Comparison of ENCODE assay signal across 8 mouse cellular contexts in genomic region chr5:147036028-147036427, GRCm38 (mm10). TPM values are rescaled to one million over a fixed set of nuclear protein-coding genes. Genes with fewer than 3 reads are reported as not detected.
A peak's percentile ranks its signal among the peaks of the same experiment; 100 is the strongest.
DNase-seq lines count a peak whose midpoint lies in the region; ATAC-seq and TF ChIP-seq lines count a peak whose summit lies in the region.

No protein-coding gene starts in this region.

- no peak overlapping the region for H3K4me3 ChIP-seq in cerebellum, adult 2 months (replicated peaks; ENCODE audit: insufficient read depth, low read depth, low read length)
- H3K4me3 ChIP-seq in embryonic facial prominence, embryonic 15.5 days (replicated peaks): no peak overlapping the region
- no peak overlapping the region for H3K4me3 ChIP-seq in lung, embryonic 16.5 days (ENCODE audit: low read length)
- no peak overlapping the region for H3K4me3 ChIP-seq in hindbrain, postnatal 0 days (ENCODE audit: low read length)
- H3K4me3 ChIP-seq in thymus, adult 2 months (ENCODE audit: control insufficient read depth, insufficient read depth, low read length): no peak overlapping the region

- H3K4me2 ChIP-seq in embryonic facial prominence, embryonic 15.5 days (replicated peaks): no peak overlapping the region
- H3K4me2 ChIP-seq in lung, embryonic 16.5 days (ENCODE audit: low read depth, low read length): no peak overlapping the region
- no peak overlapping the region for H3K4me2 ChIP-seq in hindbrain, postnatal 0 days (ENCODE audit: low read depth, low read length)

- no peaks in the 10 kb centered on the region for H3K27me3 ChIP-seq in cerebellum, adult 2 months (ENCODE audit: control insufficient read depth, insufficient read depth, low read length)
- H3K27me3 ChIP-seq in embryonic facial prominence, embryonic 15.5 days: no peaks in the 10 kb centered on the region
- no peaks in the 10 kb centered on the region for H3K27me3 ChIP-seq in lung, embryonic 16.5 days (ENCODE audit: control insufficient read depth, insufficient read depth, low read depth, low read length)
- no peaks in the 10 kb centered on the region for H3K27me3 ChIP-seq in hindbrain, postnatal 0 days (ENCODE audit: insufficient read depth, low read length)
- H3K27me3 ChIP-seq in thymus, adult 2 months (ENCODE audit: control insufficient read depth, insufficient read depth, low read length): no peaks in the 10 kb centered on the region

- H3K9me3 ChIP-seq in embryonic facial prominence, embryonic 15.5 days (replicated peaks): no peaks in the 10 kb centered on the region
- no peaks in the 10 kb centered on the region for H3K9me3 ChIP-seq in lung, embryonic 16.5 days (ENCODE audit: control insufficient read depth, low read length)
- H3K9me3 ChIP-seq in hindbrain, postnatal 0 days (ENCODE audit: low read length): no peaks in the 10 kb centered on the region

- TF ChIP-seq POLR2A in cerebellum, adult 2 months (IDR thresholded peaks at IDR 0.05; ENCODE audit: borderline replicate concordance, insufficient read depth, low read length): no peak
- TF ChIP-seq POLR2A in thymus, adult 2 months (IDR thresholded peaks at IDR 0.05; ENCODE audit: control insufficient read depth, extremely low read depth, insufficient read depth, low read length, poor library complexity): no peak

- H3K9ac ChIP-seq in embryonic facial prominence, embryonic 15.5 days: no peak overlapping the region
- no peak overlapping the region for H3K9ac ChIP-seq in lung, embryonic 16.5 days (ENCODE audit: low read length)
- H3K9ac ChIP-seq in hindbrain, postnatal 0 days (replicated peaks; ENCODE audit: low read length): no peak overlapping the region

- no peak for ATAC-seq in embryonic facial prominence, embryonic 15.5 days (ENCODE audit: insufficient number of reproducible peaks, low FRiP score, low TSS enrichment, low read depth)
- peak; percentile 62 for ATAC-seq in lung, embryonic 16.5 days (ENCODE audit: low read depth)
- ATAC-seq in hindbrain, postnatal 0 days: no peak

- DNase-seq in cerebellum, adult 2 months: no peak
- no peak for DNase-seq in cerebellum, adult 9-10 months
- peak; percentile 69 for DNase-seq in kidney, adult 11 months
- no peak for DNase-seq in hindbrain, postnatal 0 days (ENCODE audit: low spot score)
- DNase-seq in thymus, adult 2 months: no peak
- no peak for DNase-seq in thymus, adult 18-20 months

- TF ChIP-seq CTCF in cerebellum, adult 2 months (IDR thresholded peaks at IDR 0.05; ENCODE audit: borderline replicate concordance, insufficient read depth, low read depth, low read length): no peak
- TF ChIP-seq CTCF in hindbrain, postnatal 0 days (IDR thresholded peaks at IDR 0.05; ENCODE audit: low read depth): no peak
- no peak for TF ChIP-seq CTCF in thymus, adult 2 months (IDR thresholded peaks at IDR 0.05; ENCODE audit: borderline replicate concordance, control insufficient read depth, extremely low read depth, insufficient read depth, low read length, poor library complexity)

- peaks cover 36% of the 10 kb centered on the region for H3K4me1 ChIP-seq in cerebellum, adult 2 months (ENCODE audit: control insufficient read depth, insufficient read depth, low read length)
- H3K4me1 ChIP-seq in embryonic facial prominence, embryonic 15.5 days: peaks cover 24% of the 10 kb centered on the region
- peaks cover 34% of the 10 kb centered on the region for H3K4me1 ChIP-seq in lung, embryonic 16.5 days (replicated peaks; ENCODE audit: control insufficient read depth, insufficient read depth, low read length)
- no peaks in the 10 kb centered on the region for H3K4me1 ChIP-seq in hindbrain, postnatal 0 days (ENCODE audit: insufficient read depth, low read length)
- H3K4me1 ChIP-seq in thymus, adult 2 months (replicated peaks; ENCODE audit: control insufficient read depth, insufficient read depth, low read length): no peaks in the 10 kb centered on the region

- H3K36me3 ChIP-seq in embryonic facial prominence, embryonic 15.5 days: peaks cover 16% of the 10 kb centered on the region
- H3K36me3 ChIP-seq in lung, embryonic 16.5 days (ENCODE audit: control insufficient read depth, insufficient read depth, low read length): peaks cover 9% of the 10 kb centered on the region; the same call in 1 of the 2 replicates
- H3K36me3 ChIP-seq in hindbrain, postnatal 0 days (ENCODE audit: insufficient read depth, low read length): no peaks in the 10 kb centered on the region
- H3K36me3 ChIP-seq in thymus, adult 2 months (ENCODE audit: control insufficient read depth, insufficient read depth, low read length): peaks cover 9% of the 10 kb centered on the region

- 0 out of 2 replicates have a peak overlapping the region, but pooled peaks have one; percentile 7 for H3K27ac ChIP-seq in cerebellum, adult 2 months (ENCODE audit: insufficient read depth, low read length)
- 0 out of 2 replicates have a peak overlapping the region, but pooled peaks have one; percentile 4 for H3K27ac ChIP-seq in embryonic facial prominence, embryonic 15.5 days (replicated peaks)
- H3K27ac ChIP-seq in lung, embryonic 16.5 days (ENCODE audit: low read length): peak overlapping the region; percentile 81
- H3K27ac ChIP-seq in hindbrain, postnatal 0 days: no peak overlapping the region
- H3K27ac ChIP-seq in thymus, adult 2 months (ENCODE audit: control insufficient read depth, insufficient read depth, low read length): no peak overlapping the region

- WGBS in cerebellum, adult 2 months: 72% methylated on average over 10 of the region's 10 CpGs
- WGBS in embryonic facial prominence, embryonic 15.5 days: 67% methylated on average over 10 of the region's 10 CpGs
- 62% methylated on average over 10 of the region's 10 CpGs for WGBS in lung, embryonic 16.5 days
- WGBS in hindbrain, postnatal 0 days: 85% methylated on average over 10 of the region's 10 CpGs
- WGBS in thymus, adult 2 months: 94% methylated on average over 10 of the region's 10 CpGs

RNA-seq across cellular contexts. Expression of gene Lnx2, which starts 40.4 kb away (rescaled TPM):
- polyA plus RNA-seq in cerebellum, adult 2 months (2012; rRNA removed): 15.9 and 16.8 TPM in 2 replicates
- 14.8 and 17.2 TPM in 2 replicates for polyA plus RNA-seq in embryonic facial prominence, embryonic 15.5 days (2015; fragmentation: Nextera tagmentation; extraction: Ambion mirVana)
- 19.7 and 19.8 TPM in 2 replicates for polyA plus RNA-seq in lung, embryonic 16.5 days (2015; fragmentation: Nextera tagmentation; extraction: Ambion mirVana)
- total RNA-seq in hindbrain, postnatal 0 days (2014; rRNA removed): 7.4 and 9.7 TPM in 2 replicates
- 3.0 and 3.3 TPM in 2 replicates for polyA plus RNA-seq in hindbrain, postnatal 0 days (2015; fragmentation: Nextera tagmentation; extraction: Ambion mirVana)
- polyA plus RNA-seq in thymus, adult 2 months (2012; rRNA removed): 48.3 and 54.5 TPM in 2 replicates

RNA-seq across cellular contexts. Expression of gene Polr1d, which starts 40.8 kb away (rescaled TPM):
- 85.0 and 89.2 TPM in 2 replicates for polyA plus RNA-seq in cerebellum, adult 2 months (2012; rRNA removed)
- polyA plus RNA-seq in embryonic facial prominence, embryonic 15.5 days (2015; fragmentation: Nextera tagmentation; extraction: Ambion mirVana): 139 and 142 TPM in 2 replicates
- polyA plus RNA-seq in lung, embryonic 16.5 days (2015; fragmentation: Nextera tagmentation; extraction: Ambion mirVana): 118 and 120 TPM in 2 replicates
- 53.7 and 55.0 TPM in 2 replicates for total RNA-seq in hindbrain, postnatal 0 days (2014; rRNA removed)
- polyA plus RNA-seq in hindbrain, postnatal 0 days (2015; fragmentation: Nextera tagmentation; extraction: Ambion mirVana): 103 and 106 TPM in 2 replicates
- polyA plus RNA-seq in thymus, adult 2 months (2012; rRNA removed): 51.7 and 55.1 TPM in 2 replicates

Comparison
In these comparisons a context has a peak if more than half of its experiments do, and no peak if none do; other contexts are left out.
1. H3K27ac ChIP-seq: peak in cerebellum, adult 2 months (single experiment), embryonic facial prominence, embryonic 15.5 days (single experiment) and lung, embryonic 16.5 days (single experiment); none in hindbrain, postnatal 0 days (single experiment) and thymus, adult 2 months (single experiment).